Mouse (Mus musculus): ENCODE results near the gene Rab5if. TPM values are rescaled to one million over a fixed set of nuclear protein-coding genes. Genes with fewer than 3 reads are reported as not detected.
"Not testable (repeated sequence)": the region's sequence is repeated elsewhere in the genome, so short reads cannot be mapped to it uniquely, and the experiment has no call there.

The Rab5if gene
- total RNA-seq, 2 experiments from 2014 or later: 223 to 330 TPM

DNA sequence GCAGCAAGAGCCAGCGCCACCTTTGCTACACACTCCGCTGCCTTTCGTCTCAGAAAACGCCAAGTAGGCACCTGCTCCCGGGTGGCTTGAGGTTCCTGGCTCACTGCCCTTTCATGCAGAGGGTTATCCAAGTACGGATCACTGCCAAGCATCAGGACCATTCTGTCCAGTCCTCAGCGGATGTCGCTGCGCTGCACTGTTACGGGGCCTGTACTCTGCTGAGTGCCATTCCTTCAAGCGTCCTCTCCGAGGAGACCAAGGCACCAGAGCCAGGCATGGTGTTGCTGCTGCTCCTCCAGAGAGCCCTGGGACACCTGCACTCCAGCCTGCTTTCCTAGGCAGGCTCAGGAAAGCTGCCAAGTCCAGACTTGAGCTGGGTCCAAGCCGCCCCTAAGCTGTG lies 9.3 kb upstream of the Rab5if start:
- DNase-seq (ENCODE audit: low spot score in 2 of 2): not testable (repeated sequence)

DNA sequence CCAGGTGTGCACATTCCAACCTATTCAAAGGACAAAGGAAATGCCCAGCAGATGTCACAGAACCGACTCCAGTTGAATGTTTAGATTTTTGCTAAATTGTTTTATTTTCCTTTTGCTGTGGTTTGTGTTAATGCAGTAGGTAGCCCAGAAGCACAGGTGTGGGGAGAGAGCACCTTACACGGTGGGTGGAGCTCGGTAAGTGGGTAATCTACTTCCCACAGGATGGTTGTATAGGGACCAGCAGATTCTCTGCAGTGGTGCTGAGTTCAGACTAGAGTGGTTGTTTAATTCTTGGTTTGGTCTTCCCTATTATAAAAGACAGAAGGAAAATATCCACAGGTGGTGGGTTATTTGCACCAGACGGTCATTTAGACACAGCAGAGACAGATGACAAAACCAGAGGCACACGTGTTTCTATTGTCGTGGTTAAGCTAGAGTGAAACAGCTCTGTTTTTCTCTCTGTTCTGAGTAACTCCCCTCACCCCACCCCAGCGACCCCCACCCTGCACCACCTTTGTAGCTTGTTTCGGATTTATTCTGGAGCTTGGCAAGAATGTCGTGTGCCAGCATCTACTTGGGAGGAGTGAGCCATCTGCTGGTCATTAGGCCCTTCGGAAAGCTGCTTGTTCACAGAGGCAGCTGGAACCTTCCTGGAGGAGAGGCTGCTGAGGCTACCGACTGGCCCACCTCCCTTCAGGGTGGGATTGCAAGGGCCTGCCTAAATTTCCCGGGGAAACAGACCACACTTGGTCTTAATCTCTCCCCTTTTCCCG lies 8.7 kb upstream of the Rab5if start:
- not testable (repeated sequence) for DNase-seq (ENCODE audit: low spot score in 2 of 2)

DNA sequence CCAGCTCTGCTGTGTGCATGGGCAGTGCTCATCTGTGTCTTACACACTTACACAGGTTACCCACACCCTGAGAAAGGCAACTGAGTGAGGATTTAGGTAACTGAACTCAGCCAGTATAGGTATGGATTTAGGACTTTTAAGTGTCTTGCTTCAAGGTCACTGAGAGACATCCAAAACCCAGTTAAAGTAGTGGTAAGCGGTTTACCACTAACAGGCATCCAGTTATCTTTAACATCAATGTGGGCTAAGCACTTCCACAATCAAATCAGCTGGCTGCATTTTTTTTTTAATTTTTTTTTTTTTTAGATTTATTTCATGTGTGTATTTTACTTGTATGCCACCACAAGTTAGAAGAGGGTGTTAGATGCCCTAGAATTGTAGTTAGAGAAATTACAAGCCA lies 6.6 kb upstream of the Rab5if start:
- DNase-seq (ENCODE audit: low spot score in 2 of 2): no peak

DNA sequence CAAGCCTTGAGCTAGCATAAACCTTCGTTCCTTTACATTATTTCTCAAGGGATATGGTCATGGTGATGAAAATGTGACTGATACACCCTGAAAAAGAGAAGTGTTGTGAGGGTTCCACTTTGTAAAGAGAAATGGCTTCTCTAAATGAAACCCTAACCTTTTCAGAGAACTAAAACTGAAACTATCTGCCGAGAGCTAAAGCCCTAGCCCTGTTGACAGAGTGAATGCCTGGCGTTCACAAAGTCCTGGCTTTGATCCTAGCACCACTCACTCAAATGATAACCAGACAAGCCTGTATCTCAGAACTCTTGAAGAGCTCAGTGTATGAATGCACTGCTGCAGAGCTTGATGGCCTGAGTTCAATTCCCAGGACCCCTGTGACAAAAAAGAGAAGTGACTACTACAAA lies 5.5 kb upstream of the Rab5if start:
- DNase-seq (ENCODE audit: low spot score in 2 of 2): no peak

DNA sequence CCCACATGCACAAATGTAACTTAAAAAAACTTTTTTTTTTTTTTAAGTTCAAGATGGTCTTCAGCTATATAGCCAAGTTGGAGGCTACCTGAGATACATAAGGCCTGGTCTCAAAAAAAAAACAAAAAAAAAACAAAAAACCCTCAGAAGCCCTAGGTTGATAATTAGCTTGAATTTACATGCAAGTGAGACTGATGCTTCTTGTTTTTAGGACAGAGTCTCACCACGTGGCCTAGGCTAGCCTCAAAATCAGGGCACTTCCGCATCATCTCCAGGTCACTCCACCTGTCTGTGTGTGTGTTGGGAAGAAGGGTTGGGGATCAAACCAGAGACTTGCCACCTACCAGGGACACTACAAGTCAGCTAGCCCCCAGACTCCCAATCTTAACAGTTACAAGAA lies 5.1 kb upstream of the Rab5if start, which contains the start of gene 4930518I15Rik:
Gene 4930518I15Rik (minus strand): TSS at position 112 of the 400 bp plus-strand sequence.
- no peak for DNase-seq (ENCODE audit: low spot score in 2 of 2)

DNA sequence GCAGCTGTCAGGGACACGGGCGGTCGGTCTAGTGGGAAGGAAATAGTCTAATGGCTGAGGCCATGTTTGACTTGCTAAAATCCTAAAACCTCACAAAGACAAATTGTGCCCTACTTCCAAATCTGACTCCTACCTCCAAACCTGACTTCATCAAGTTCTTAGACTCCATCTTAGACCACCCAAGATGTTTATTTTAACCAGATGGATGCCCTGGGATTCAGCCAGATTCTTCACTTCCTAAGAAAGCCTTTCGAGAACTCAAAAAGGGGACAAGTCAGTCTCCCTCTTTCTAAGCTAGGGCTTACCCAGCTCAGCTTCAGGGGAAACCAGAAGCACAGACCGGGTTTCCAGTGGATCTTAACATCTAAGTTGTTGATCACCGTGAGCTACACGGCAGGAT lies 4.3 kb upstream of the Rab5if start:
- no peak for DNase-seq (ENCODE audit: low spot score in 2 of 2)

DNA sequence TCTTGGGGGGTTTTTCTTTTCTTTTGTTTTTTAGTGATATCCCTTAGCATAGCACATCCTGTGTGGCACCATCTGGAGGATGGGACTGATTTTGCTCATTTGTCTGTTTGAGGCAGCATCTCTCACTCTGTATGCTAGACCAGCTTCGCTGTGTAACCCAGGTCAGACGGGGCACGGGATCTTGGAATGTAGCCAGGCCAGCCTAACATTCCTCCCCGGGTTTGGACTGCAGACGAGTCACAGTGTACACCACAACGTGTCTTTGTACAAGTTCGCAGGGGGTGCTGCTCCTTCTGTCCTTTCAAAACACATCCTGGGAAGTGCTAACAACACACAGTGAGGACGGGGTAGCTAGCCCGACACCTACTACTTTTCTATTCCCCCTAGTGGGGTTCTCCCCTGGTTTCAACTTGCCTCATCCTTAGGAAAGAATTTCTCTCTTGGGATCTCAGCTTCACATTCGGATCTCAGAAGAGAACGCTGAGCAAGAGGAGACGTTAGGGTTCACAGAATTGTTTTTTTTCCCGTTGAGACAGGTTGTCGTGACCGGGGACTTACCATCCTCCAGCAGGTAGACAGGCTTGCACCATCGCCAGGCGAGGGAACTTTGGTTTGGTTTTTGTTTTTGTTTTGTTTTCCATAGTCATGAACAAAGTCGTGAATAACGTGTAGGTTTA lies 749 bp upstream of the Rab5if start:
- DNase-seq (ENCODE audit: low spot score in 2 of 2): peak; percentile 34 to 43

DNA sequence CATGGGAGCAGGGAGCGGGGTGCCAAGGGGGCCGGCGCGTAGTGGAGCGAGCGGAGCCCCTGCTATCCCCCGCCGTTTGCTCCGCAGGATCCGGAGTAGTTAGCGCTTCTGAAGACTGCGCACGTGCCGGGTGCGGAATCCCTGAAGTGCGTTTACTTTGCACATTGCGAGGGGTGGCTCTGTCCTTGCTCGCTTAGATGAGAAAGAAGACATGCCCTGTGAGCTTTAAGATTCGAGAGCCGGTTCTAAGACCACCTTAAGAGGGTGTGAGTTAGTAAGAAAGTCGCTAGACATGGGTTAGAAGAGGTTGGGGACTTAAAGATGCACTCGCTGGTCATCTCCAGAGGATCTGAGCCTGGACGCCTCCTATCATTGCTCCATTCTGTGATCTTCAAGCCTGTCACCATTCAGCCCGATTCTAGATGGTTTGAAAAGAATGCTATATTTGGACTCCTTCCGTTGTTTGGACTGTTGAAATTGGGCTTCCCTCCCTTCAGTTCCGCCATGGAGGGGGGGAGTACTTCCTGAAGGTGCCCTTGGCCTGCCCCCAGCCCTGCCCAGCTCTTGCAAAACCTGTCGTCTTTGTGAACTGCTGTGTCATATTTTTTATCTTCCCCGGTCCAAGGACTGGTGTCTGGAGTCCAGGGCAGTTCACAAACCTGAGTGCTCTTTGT lies 696 bp downstream of the Rab5if start:
- DNase-seq (ENCODE audit: low spot score in 2 of 2): peak; percentile 59

DNA sequence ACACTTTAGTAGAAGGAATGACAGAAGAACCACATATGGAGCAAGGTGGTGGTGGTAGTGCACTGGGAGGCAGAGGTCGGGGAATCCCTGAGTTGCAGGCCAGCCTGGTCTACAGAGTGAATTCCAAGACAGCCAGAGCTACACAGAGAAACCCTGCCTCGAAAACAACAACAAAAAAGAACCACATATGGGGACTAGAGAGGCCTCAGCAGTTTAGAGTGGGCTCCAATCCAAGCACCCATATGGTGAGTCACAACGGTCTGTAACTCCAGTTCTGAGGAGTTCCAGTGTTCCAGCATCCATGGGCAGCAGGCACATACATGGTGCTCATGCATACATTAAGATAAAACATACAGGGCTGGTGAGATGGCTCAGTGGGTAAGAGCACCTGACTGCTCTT lies 1.6 kb downstream of the Rab5if start:
- DNase-seq (ENCODE audit: low spot score in 2 of 2): no peak

DNA sequence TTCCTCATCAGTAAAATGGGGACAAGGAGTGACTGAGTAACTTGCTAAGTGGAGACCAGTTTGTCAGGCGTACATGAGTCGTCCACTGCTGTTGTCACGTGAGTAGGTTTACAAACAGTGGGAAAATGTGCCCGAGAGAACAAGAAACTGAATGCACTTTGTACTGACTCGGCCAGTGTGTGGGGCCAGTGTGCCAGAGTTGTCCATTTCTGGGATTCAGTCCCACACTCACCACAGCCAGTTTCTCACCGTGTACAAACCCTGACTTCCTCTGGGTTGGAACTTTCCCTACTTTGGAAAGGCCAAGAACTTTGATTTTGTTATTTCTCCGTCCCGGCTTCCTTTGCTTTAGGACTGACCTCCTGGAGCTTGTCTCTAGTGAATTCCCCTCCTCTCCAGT lies 6.1 kb downstream of the Rab5if start:
- DNase-seq (ENCODE audit: low spot score in 2 of 2): no peak

DNA sequence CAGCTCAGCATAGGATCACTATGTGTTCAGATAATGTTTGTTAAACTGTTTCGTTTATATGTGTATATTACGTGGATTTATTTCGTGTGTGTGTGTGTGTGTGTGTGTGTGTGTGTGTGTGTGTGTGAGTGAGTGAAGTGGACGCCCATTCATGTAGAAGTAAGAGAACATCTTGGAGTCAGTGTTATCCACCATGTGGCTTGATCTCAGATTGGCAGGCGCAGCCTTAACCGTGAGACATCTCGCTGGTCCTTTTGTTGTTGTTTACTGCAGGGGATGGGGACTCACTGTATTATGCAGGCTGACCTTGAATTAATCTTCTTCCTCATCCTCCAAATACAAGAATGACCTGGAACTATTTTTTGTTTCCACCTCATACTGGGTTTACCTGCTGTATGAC lies 6.6 kb downstream of the Rab5if start:
- DNase-seq (ENCODE audit: low spot score in 2 of 2): no peak

DNA sequence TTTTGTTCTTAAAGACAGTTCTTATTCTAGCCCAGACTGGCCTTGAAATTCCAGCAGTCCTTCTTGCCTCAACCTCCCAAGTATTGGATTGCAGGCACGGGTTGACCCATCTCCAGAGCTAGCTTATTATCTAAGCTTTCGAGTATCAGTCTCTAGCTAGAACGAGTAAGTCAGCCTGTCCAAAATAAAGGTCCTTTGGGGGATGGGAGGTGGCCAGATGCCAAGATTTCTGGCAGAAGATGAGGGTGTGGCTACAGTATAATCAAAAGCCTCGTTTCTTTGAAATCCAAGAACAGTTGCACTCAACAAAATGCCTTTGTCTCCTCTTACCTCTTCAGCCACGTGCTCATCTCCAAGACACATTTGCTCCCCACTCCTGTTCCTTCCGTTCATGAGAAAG lies 7.6 kb downstream of the Rab5if start:
- peak; percentile 39 to 60 for DNase-seq (ENCODE audit: low spot score in 2 of 2)

DNA sequence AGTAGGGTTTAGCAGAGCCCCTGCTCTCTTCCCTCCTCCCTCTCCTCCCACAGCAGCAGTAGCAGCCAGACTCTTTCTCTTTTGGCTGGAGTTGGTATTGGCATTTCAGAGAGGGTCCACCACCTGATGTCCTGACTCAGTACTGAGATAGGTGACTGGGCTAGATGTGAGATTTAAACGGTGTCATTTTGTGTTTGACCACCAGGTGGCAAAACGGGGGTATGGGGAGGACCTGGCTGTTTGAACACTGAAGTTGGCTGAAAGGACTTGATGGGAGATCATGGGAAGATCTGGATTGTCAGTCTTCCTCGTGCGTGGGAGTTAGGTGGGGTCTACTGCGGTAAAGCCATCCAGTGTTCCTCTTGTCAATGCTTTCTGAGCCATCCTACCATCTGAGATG lies 10.7 kb downstream of the Rab5if start:
- DNase-seq (ENCODE audit: low spot score in 2 of 2): peak; percentile 23 to 28

DNA sequence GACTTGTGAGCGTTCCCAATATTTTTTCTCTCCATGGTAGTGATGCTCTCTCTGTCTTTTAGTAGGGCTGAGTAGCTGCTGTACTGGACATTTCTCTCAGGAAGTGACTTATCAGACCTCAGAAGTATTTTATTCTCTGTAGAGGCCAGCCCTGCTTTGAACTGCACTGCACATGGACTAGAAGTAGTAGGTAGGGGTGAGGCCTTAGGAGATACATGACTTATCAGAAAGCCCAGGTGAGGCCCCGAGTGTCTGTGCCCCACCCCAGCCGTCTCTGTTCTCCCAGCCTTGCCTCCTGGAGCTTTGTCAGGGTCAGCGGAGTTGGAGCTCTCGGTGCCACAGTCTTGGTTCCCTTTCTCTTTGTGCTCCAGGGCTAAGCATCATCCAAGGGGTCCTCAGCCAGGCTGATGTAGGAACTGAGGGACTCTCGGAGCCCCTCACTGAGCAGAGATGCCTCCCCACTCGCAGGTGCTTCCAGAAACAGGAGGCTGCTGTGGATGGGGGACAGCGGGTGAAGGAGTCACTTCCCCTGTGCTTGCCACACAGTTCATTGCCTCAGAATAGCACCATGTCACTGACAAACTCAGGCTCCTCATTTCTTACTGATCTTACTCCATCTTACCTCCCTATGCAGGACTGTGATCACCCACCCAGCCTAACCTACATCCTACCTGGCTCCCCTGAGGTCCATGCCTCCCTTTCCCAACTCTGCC lies 11.3 kb downstream of the Rab5if start:
- DNase-seq (ENCODE audit: low spot score in 2 of 2): no peak

DNA sequence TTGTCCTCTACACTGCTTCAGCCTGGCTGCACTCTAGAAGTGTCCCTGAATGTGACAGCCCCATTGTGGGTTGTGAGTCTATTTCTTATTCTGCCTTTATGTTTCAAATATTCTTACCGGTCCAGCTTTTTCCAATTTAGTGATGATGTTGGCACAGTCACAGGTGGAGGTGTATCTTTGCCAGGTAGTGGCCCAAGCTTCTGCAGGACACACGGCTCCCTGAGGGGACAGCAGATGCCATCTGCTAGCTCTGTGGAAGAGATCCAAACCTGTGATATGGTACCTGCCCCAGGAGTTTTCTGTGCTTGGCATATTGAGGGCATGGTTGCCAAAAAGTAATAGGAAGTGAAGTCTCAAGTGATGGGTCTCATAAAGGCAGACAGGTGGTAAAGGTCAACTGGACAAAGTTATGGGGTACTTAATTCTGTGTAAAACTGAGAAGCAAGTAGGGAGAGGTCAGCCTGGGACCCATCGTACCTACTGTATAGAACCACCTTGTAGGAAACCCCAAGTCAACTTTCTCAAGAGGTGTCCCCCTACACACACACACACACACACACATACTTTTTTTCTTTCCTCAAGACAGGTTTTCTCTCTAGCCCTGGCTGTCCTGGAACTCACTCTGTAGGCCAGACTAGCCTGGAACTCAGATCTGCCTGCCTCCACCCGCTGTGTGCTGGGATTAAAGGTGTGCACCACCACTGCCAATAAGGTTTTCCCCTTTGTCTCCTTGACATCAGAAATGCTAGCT lies 12.0 kb downstream of the Rab5if start:
- no peak for DNase-seq (ENCODE audit: low spot score in 2 of 2)

DNA sequence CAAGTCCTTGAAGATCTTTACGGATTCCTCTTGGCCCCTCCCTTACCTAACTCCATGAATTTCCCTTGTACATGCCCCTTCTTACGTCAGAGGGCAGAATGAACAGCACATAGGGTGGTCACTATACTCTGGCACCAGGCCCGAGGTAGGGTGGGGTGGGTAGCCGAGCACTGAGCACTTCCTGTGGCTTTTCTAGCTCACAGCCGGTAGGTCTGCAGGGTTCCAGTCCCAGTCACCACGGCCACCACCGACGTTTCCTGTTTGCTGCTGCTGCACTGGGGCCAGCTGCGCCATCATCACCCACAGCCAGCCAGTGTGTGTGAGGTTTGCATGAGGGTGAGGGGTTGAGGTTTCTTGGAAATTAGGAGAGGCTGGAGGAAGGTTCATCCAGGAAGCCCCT lies 14.8 kb downstream of the Rab5if start:
- DNase-seq (ENCODE audit: low spot score in 2 of 2): no peak

DNA sequence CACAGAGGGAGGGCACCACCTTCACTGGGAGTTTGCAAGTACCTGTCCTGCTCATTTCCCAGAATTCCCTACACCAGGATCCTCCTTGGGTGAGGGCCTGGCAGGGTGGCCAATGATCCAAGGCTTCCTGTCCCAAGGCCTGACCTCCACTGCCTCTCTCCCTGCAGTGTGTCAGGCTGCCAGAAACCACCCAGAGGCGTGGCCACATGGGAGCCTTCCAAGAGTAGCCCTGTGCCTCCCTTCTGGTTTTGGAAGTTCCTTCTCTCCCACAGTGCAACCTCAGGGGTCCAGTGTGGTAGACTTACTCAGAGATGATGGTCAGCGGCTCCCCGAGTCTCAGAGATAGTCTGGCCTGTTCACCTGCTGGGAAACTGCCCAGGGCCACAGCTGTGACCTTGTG lies 16.6 kb downstream of the Rab5if start:
- DNase-seq (ENCODE audit: low spot score in 2 of 2): no peak

DNA sequence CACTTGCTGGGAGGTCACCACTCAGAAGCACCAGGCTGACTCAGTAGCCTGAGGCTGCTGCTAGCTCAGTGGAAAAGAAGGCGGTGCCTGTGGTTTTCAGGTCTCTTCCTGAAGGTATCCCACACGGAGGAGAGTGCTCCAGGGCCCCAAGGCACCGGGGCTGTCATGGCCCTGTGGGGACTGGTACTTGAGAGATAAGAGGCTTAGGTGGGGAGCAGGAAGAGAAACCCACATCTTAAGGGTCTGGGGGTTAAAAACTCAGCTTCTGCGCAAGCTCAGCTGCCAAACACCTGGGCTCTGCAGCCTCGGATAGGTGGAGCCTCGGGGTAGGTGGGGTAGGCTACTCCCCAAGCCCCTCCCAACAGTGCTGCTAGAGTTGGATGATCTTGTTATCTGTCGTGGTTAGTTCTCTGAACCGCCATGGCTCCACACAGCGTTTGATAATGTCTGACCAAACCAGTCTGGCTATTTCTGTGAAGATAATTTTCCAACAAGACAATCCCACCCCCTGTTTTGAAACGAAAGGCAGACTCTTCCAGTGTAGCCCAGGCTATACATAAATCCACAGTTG lies 19.6 kb downstream of the Rab5if start:
- no peak for DNase-seq (ENCODE audit: low spot score in 2 of 2)

DNA sequence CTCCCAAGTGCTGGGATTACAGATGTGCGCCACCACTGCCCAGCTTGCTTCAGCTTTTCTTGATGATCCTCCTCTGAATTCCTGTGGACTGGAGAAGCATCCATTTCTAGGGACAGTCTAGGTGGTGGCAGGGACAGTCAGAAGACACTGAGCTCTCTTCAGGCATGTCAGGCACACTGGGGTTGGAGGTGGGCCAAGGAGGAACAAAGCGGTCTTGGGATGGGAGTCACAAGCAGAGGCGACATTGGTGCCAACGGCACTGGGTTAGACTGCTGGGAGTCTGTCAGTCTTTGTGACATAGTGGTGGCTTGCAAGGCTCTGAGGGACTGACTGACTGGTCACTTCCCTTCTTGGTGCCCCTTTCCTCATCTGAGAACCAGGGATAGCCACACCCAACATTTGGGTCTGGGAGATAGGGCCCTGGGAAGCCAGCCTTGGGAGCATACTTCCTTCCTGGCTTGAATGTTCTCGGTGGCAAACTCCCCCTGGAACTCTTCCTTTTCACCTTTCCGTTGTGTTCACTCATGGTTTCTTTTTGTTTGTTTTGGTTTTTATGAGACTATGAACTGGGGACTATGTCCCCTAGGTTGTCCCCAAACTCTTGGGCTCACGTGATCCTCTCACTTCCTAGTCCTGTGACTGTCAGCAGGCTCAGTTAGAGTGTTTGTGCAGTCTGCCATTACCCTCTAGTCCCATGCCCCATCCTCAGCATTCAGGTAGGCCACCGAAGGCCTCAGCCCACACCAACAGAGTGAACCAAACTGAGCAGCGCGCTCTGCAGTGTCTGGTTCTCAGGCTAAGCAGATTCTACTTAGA lies 21.7 kb downstream of the Rab5if start:
- DNase-seq (ENCODE audit: low spot score in 2 of 2): no peak

DNA sequence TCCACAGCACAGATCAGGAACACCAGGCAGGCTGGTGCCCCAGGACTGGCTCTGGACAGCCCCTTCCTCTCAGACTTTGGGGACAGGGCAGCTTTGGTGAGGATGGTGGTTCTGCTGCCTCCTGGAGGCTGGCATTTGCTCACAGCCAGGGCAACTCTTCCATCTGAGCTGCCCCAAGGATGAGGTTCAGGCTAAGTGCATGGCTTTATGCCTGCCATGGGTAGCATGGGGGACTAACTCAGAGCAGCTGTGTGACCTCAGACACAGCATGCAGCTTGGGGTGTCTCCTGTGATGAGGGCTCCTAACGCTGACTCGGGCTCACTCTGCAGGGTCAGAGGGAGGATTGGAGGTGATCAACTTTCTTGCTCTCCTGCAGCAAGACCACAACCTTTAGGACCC lies 22.7 kb downstream of the Rab5if start:
- DNase-seq (ENCODE audit: low spot score in 2 of 2): not testable (repeated sequence)
